In the genomic region with DNA sequence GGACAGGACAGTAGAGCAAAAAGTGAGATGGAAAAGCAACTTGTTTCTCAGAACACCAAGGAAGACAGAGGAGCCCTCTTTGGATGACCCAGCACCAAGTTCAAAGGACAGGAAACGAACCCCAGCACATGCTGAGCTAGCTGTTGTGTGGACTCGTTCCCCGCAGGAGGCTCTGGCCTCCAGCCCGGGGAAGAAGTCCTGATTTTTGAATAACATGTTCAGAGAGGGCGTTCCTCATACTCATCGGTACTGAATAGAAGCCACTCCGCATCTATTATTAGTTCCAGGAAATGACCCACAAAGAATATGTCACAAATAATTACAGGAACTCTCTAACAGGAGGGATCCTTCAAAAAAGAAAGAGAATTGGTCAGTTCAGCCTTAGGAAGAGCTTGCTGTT, we compare ENCODE assay signal across 8 mouse cellular contexts. TPM values are rescaled to one million over a fixed set of nuclear protein-coding genes. Genes with fewer than 3 reads are reported as not detected.
DNase-seq lines count a peak whose midpoint lies in the region; ATAC-seq and TF ChIP-seq lines count a peak whose summit lies in the region.

No protein-coding gene starts in this region.

- WGBS in lung, adult 2 months: 19% methylated on average over 7 of the region's 7 CpGs
- 40% methylated on average over 7 of the region's 7 CpGs for WGBS in kidney, embryonic 14.5 days

- intact Hi-C loops in gastrocnemius, postnatal 14 days (cut with DNase I; ENCODE audit: low total_unique reads): loop anchor here (5.0 kb wide), 1 partner anchor 106 kb away; no protein-coding TSS in a partner anchor

- no peaks in the 10 kb centered on the region for H3K9me3 ChIP-seq in kidney, embryonic 14.5 days (ENCODE audit: control insufficient read depth, low read length)

- no peak overlapping the region for H3K4me2 ChIP-seq in kidney, embryonic 14.5 days (replicated peaks; ENCODE audit: low read depth, low read length)
- peak overlapping the region; percentile 70 for H3K4me2 ChIP-seq in myocyte (ENCODE audit: low read depth)

- no peak for TF ChIP-seq CTCF in lung, adult 2 months (IDR thresholded peaks at IDR 0.05; ENCODE audit: insufficient read depth, low read length)

- no peak overlapping the region for H3K9ac ChIP-seq in kidney, embryonic 14.5 days (ENCODE audit: low read depth, low read length)

- H3K27me3 ChIP-seq in kidney, embryonic 14.5 days (ENCODE audit: control insufficient read depth, insufficient read depth, low read length): no peaks in the 10 kb centered on the region
- H3K27me3 ChIP-seq in myocyte (ENCODE audit: control insufficient read depth, insufficient read depth, insufficient read length): no peaks in the 10 kb centered on the region

- no peaks in the 10 kb centered on the region for H3K36me3 ChIP-seq in kidney, embryonic 14.5 days (ENCODE audit: control insufficient read depth, insufficient read depth, low read length)
- no peaks in the 10 kb centered on the region for H3K36me3 ChIP-seq in myocyte (ENCODE audit: control insufficient read depth, insufficient read depth)

- ATAC-seq in kidney, embryonic 14.5 days (ENCODE audit: low FRiP score, low TSS enrichment): no peak
- no peak for ATAC-seq in granulocyte monocyte progenitor cell, adult 5-6 weeks (replicated peaks; ENCODE audit: poor library complexity, severe bottlenecking)

- DNase-seq in lung, adult 18-20 months: peak; percentile 4 to 15
- DNase-seq in lung, adult 2 months: no peak
- peak; percentile 63 for DNase-seq in gastrocnemius, postnatal 14 days
- DNase-seq in spleen, adult 12 weeks (ENCODE audit: low spot score): no peak
- DNase-seq in frontal cortex, postnatal 36 days (ENCODE audit: low spot score in 2 of 2): no peak

- peak overlapping the region; percentile 30; the same call in 1 of the 2 replicates for H3K27ac ChIP-seq in kidney, embryonic 14.5 days (ENCODE audit: low read depth, low read length)

- no peak for TF ChIP-seq POLR2A in lung, adult 2 months (IDR thresholded peaks at IDR 0.05; ENCODE audit: borderline replicate concordance, extremely low read depth, low read depth, low read length)
- TF ChIP-seq POLR2A in myocyte (IDR thresholded peaks at IDR 0.05; ENCODE audit: insufficient read length, low read depth): no peak

- no peaks in the 10 kb centered on the region for H3K79me2 ChIP-seq in myocyte (ENCODE audit: control insufficient read depth, insufficient read depth)

- H3ac ChIP-seq in myocyte (ENCODE audit: control insufficient read depth, insufficient read length): no peak overlapping the region

- no peak overlapping the region for H3K4me3 ChIP-seq in lung, adult 2 months (replicated peaks; ENCODE audit: extremely low read depth, low read depth, low read length)
- H3K4me3 ChIP-seq in kidney, embryonic 14.5 days (ENCODE audit: low read length): no peak overlapping the region
- H3K4me3 ChIP-seq in myocyte: no peak overlapping the region

- H3K4me1 ChIP-seq in lung, adult 2 months (ENCODE audit: control insufficient read depth, insufficient read depth, low read length): peaks cover 4% of the 10 kb centered on the region
- peaks cover 3% of the 10 kb centered on the region for H3K4me1 ChIP-seq in kidney, embryonic 14.5 days (ENCODE audit: control insufficient read depth, insufficient read depth, low read length)

TF ChIP-seq in myocyte, 11 proteins besides CTCF, POLR2A, EP300 and RAD21:
- TF ChIP-seq TCF12 (IDR thresholded peaks at IDR 0.05; ENCODE audit: insufficient read depth, poor library complexity, severe bottlenecking) (no peak), SRF (IDR thresholded peaks at IDR 0.05; ENCODE audit: control insufficient read depth, insufficient read length, low read depth) (no peak), POLR2AphosphoS2 (IDR thresholded peaks at IDR 0.05; ENCODE audit: insufficient read length, low read depth) (no peak), REST (IDR thresholded peaks at IDR 0.05; ENCODE audit: insufficient read depth, insufficient read length) (no peak)

RNA-seq across cellular contexts. Expression of a gene that starts 18.8 kb away (rescaled TPM):
- 0.10 and 0.19 TPM in 2 replicates for polyA plus RNA-seq in lung, adult 2 months (2012; rRNA removed)
- under 1 TPM; 0.20 to 0.35 TPM for total RNA-seq in gastrocnemius, postnatal 14 days (2021)
- 0.84 and 0.91 TPM in 2 replicates for polyA plus RNA-seq in kidney, embryonic 14.5 days (2014; fragmentation: Nextera tagmentation; extraction: Ambion mirVana)
- polyA plus RNA-seq in myocyte (2012; fragmentation: generic; extraction: Trizol): 0.10 TPM
- total RNA-seq in granulocyte monocyte progenitor cell, adult 5-6 weeks (2014; fragmentation: Nextera tagmentation): not detected in 2 replicates
- total RNA-seq in granulocyte monocyte progenitor cell, adult 5-6 weeks (2017): 0.04 TPM in 1 of 2 replicates, not detected in the other

Comparison
In these comparisons a context has a peak if more than half of its experiments do, and no peak if none do; other contexts are left out.
1. DNase-seq: peak in lung, adult 18-20 months (2 of 2) and gastrocnemius, postnatal 14 days (single experiment); none in lung, adult 2 months (single experiment), spleen, adult 12 weeks (single experiment) and frontal cortex, postnatal 36 days (0 of 2).